Comparison of ENCODE assay signal across 8 mouse cellular contexts in genomic region chr10:96617221-96617950, GRCm38 (mm10). TPM values are rescaled to one million over a fixed set of nuclear protein-coding genes. Genes with fewer than 3 reads are reported as not detected.
DNase-seq lines count a peak whose midpoint lies in the region; ATAC-seq and TF ChIP-seq lines count a peak whose summit lies in the region.

No protein-coding gene starts in this region.

- H3K4me2 ChIP-seq in kidney, embryonic 14.5 days (replicated peaks; ENCODE audit: low read depth, low read length), result peak overlapping the region; percentile 49

- H3K27ac ChIP-seq in kidney, embryonic 14.5 days (ENCODE audit: low read depth, low read length), result peak overlapping the region; percentile 88
- peak overlapping the region; percentile 85 for H3K27ac ChIP-seq in olfactory bulb, adult 2 months (ENCODE audit: insufficient read depth, low read depth, low read length)

- no peaks in the 10 kb centered on the region for H3K9me3 ChIP-seq in kidney, embryonic 14.5 days (ENCODE audit: control insufficient read depth, low read length)

- peaks cover 19% of the 10 kb centered on the region; the same call in 1 of the 2 replicates for H3K36me3 ChIP-seq in kidney, embryonic 14.5 days (ENCODE audit: control insufficient read depth, insufficient read depth, low read length)

- H3K27me3 ChIP-seq in kidney, embryonic 14.5 days (ENCODE audit: control insufficient read depth, insufficient read depth, low read length), result no peaks in the 10 kb centered on the region

- WGBS in kidney, embryonic 14.5 days, result under 1% methylated on average over 74 of the region's 78 CpGs
- WGBS in lung, adult 2 months, result under 1% methylated on average over 77 of the region's 78 CpGs
- under 1% methylated on average over 78 of the region's 78 CpGs for WGBS in olfactory bulb, adult 2 months

- peak; percentile 22 for DNase-seq in ovary, postnatal 10 days (ENCODE audit: low spot score)
- no peak for DNase-seq in ovary, adult 18-20 months (ENCODE audit: low spot score)
- DNase-seq in embryo, embryonic 10.5 days (ENCODE audit: low spot score), result peak; percentile 56
- peak; percentile 21 to 52 for DNase-seq in heart, adult 9 months (ENCODE audit: low spot score in 2 of 2)
- DNase-seq in lung, adult 2 months, result peak; percentile 62
- peak; percentile 29 to 50 for DNase-seq in urinary bladder, adult 18-20 months (ENCODE audit: low spot score in 2 of 2)

- H3K9ac ChIP-seq in kidney, embryonic 14.5 days (ENCODE audit: low read depth, low read length), result peak overlapping the region; percentile 94

- TF ChIP-seq POLR2A in lung, adult 2 months (IDR thresholded peaks at IDR 0.05; ENCODE audit: borderline replicate concordance, extremely low read depth, low read depth, low read length), result no peak; the same call in 1 of the 2 replicates
- TF ChIP-seq POLR2A in olfactory bulb, adult 2 months (IDR thresholded peaks at IDR 0.05; ENCODE audit: insufficient read depth, low read depth, low read length), result no peak

- ATAC-seq in kidney, embryonic 14.5 days (ENCODE audit: low FRiP score, low TSS enrichment), result peak; percentile 20

- TF ChIP-seq CTCF in lung, adult 2 months (IDR thresholded peaks at IDR 0.05; ENCODE audit: insufficient read depth, low read length), result no peak
- TF ChIP-seq CTCF in olfactory bulb, adult 2 months (IDR thresholded peaks at IDR 0.05; ENCODE audit: insufficient read depth, low read depth, low read length), result no peak

- H3K4me3 ChIP-seq in kidney, embryonic 14.5 days (ENCODE audit: low read length), result peak overlapping the region; percentile 71
- H3K4me3 ChIP-seq in lung, adult 2 months (replicated peaks; ENCODE audit: extremely low read depth, low read depth, low read length), result peak overlapping the region; percentile 72
- H3K4me3 ChIP-seq in olfactory bulb, adult 2 months (ENCODE audit: insufficient read depth, low read depth, low read length), result peak overlapping the region; percentile 68

- H3K4me1 ChIP-seq in kidney, embryonic 14.5 days (ENCODE audit: control insufficient read depth, insufficient read depth, low read length), result peaks cover 9% of the 10 kb centered on the region; the same call in 1 of the 2 replicates
- peaks cover 11% of the 10 kb centered on the region for H3K4me1 ChIP-seq in lung, adult 2 months (ENCODE audit: control insufficient read depth, insufficient read depth, low read length)
- H3K4me1 ChIP-seq in olfactory bulb, adult 2 months (ENCODE audit: control insufficient read depth, insufficient read depth, low read length), result peaks cover 2% of the 10 kb centered on the region; the same call in 1 of the 2 replicates

RNA-seq across cellular contexts. Expression of gene Btg1, which starts 0.6 kb away (rescaled TPM):
- polyA plus RNA-seq in kidney, embryonic 14.5 days (2014; fragmentation: Nextera tagmentation; extraction: Ambion mirVana), result 47.3 and 55.9 TPM in 2 replicates
- 25.0 and 42.9 TPM in 2 replicates for polyA plus RNA-seq in lung, adult 2 months (2012; rRNA removed)
- 101 TPM in 1 of 2 replicates, not detected in the other for polyA plus RNA-seq in olfactory bulb, adult 2 months (2012; ENCODE audit: insufficient read depth, insufficient read length, low replicate concordance, missing spikeins)
